Mouse (Mus musculus) forebrain, embryonic 14.5 days (tissue): ENCODE results near the gene Zc4h2. TPM values are rescaled to one million over a fixed set of nuclear protein-coding genes. Genes with fewer than 3 reads are reported as not detected.

Experiments used
- ATAC-seq: fragments of 200-750 bp; cut with Nextera tagmentation; 2 replicates; pipeline ENCODE4 v1.8.0; 2017; ENCODE audit warnings: mild to moderate bottlenecking, moderate library complexity
- DNase-seq: peaks from one replicate; pipeline ENCODE4 v3.0.0-alpha.2; 2015; ENCODE audit warnings: low spot score
- H3K27ac ChIP-seq: fragments of 300-500 bp; sonication (generic); 2 replicates; pipeline ENCODE4 v1.5.1; 2014; ENCODE audit warnings: low read depth, mild to moderate bottlenecking, control low read depth, low read length, moderate library complexity
- H3K27me3 ChIP-seq: fragments of 300-500 bp; sonication (generic); replicated peaks from 2 replicates; pipeline ENCODE4 v1.6.1; 2014; ENCODE audit warnings: low read length, control low read depth, mixed read lengths; ENCODE audit not compliant: control insufficient read depth, insufficient read depth
- H3K36me3 ChIP-seq: fragments of 300-500 bp; sonication (generic); 2 replicates; pipeline ENCODE4 v1.6.1; 2014; ENCODE audit warnings: low read length, control low read depth; ENCODE audit not compliant: control insufficient read depth, insufficient read depth
- H3K4me1 ChIP-seq: fragments of 300-500 bp; sonication (generic); 2 replicates; pipeline ENCODE4 v1.6.1; 2014; ENCODE audit warnings: antibody characterized with exemption, low read length, control low read depth; ENCODE audit not compliant: control insufficient read depth, insufficient read depth
- H3K4me2 ChIP-seq: fragments of 300-500 bp; sonication (generic); 2 replicates; pipeline ENCODE4 v1.6.1; 2014; ENCODE audit warnings: mild to moderate bottlenecking, control low read depth, low read length
- H3K4me3 ChIP-seq: fragments of 300-500 bp; sonication (generic); 2 replicates; pipeline ENCODE4 v1.5.1; 2014; ENCODE audit warnings: low read depth, low read length, control low read depth
- H3K9ac ChIP-seq: fragments of 300-500 bp; sonication (generic); 2 replicates; pipeline ENCODE4 v1.6.1; 2014; ENCODE audit warnings: mild to moderate bottlenecking, low read length, control low read depth, moderate library complexity
- H3K9me3 ChIP-seq: fragments of 300-500 bp; sonication (generic); replicated peaks from 2 replicates; pipeline ENCODE4 v1.6.1; 2016; ENCODE audit warnings: low read length, control low read depth, mixed read lengths; ENCODE audit not compliant: control insufficient read depth
- WGBS: fragments of 180-500 bp; shearing (Covaris S2); extraction: QIAGEN DNeasy Blood & Tissue Kit; methylation state at CpG from one replicate; pipeline ENCODE4 v1.1.7; 2014; 5-methylcytosine and 5-hydroxymethylcytosine counted together
- polyA plus RNA-seq: library from polyadenylated mRNA; unstranded; fragments of >200 nt; fragmentation: Nextera tagmentation; extraction: Ambion mirVana; gene quantifications from 2 replicates; pipeline ENCODE4 v1.2.1, GENCODE M21; 2014

Gene Zc4h2
- 91.3 and 100 TPM in 2 replicates for polyA plus RNA-seq

GRCm38 (mm10) chrX:95657804-95658599 lies at the start of gene Zc4h2:
Gene Zc4h2 (minus strand): TSS chrX:95658509.
- Histone ChIP-seq H3K27ac (0 out of 2 replicates have a peak within 1 kb of the TSS, but pooled peaks have one; percentile 6), H3K4me3 (peak within 1 kb of the TSS; percentile 40), H3K4me2 (peak within 1 kb of the TSS; percentile 54), H3K36me3 (no peaks in the 10 kb centered on the region), H3K9me3 (no peaks in the 10 kb centered on the region), H3K27me3 (no peaks in the 10 kb centered on the region), H3K4me1 (no peaks in the 10 kb centered on the region), H3K9ac (peak within 1 kb of the TSS; percentile 57)
- WGBS, result 21% methylated on average over 7 of the region's 7 CpGs
- ATAC-seq (peak; percentile 100), DNase-seq (peak; percentile 93)

- no peak overlapping the region for H3K4me2 ChIP-seq
- ATAC-seq (no peak), DNase-seq (peak; percentile 16)
- H3K27ac ChIP-seq, result no peak overlapping the region
- H3K9me3 ChIP-seq, result no peaks in the 10 kb centered on the region
- no peaks in the 10 kb centered on the region for H3K27me3 ChIP-seq
- 55% methylated on average over 1 of the region's 1 CpGs for WGBS
- H3K4me1 ChIP-seq, result no peaks in the 10 kb centered on the region
- no peak overlapping the region for H3K9ac ChIP-seq
- H3K4me3 ChIP-seq, result no peak overlapping the region
- H3K36me3 ChIP-seq, result no peaks in the 10 kb centered on the region
These were observed 28.8 kb upstream of the Zc4h2 start for GRCm38 (mm10) chrX:95687119-95687518.

DNA sequence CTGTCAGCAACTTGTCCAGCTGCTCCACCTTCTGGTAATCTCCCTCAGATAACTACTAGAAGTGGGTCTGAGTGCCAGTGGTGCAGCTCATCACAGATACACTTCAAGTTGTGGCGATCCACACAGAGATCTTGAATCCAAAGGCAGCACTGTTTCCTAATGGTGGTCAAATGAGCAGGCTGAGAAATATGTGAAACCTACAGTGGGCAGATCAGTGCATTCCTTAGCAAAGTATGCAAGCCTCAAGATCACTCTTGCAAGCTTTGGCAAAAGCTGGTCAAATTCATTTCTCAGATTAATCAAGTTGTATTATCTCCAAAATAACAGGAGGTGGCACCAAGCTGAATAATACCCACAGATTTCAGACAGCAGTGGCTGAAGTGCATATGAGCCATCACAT lies 23.9 kb upstream of the Zc4h2 start:
- 89% methylated on average over 1 of the region's 1 CpGs for WGBS
- no peaks in the 10 kb centered on the region for H3K4me1 ChIP-seq
- H3K9me3 ChIP-seq, result no peaks in the 10 kb centered on the region
- no peak overlapping the region for H3K27ac ChIP-seq
- no peaks in the 10 kb centered on the region for H3K27me3 ChIP-seq
- no peak overlapping the region for H3K4me2 ChIP-seq
- ATAC-seq (no peak), DNase-seq (no peak)
- H3K4me3 ChIP-seq, result no peak overlapping the region
- no peak overlapping the region for H3K9ac ChIP-seq
- H3K36me3 ChIP-seq, result no peaks in the 10 kb centered on the region

- peak overlapping the region; percentile 55 for H3K9ac ChIP-seq
- H3K4me3 ChIP-seq, result peak overlapping the region; percentile 40
- no peaks in the 10 kb centered on the region for H3K9me3 ChIP-seq
- 45% methylated on average over 12 of the region's 12 CpGs for WGBS
- DNase-seq, result peak; percentile 1
- H3K4me1 ChIP-seq, result no peaks in the 10 kb centered on the region
- H3K27ac ChIP-seq, result no peak overlapping the region
- H3K27me3 ChIP-seq, result no peaks in the 10 kb centered on the region
- H3K36me3 ChIP-seq, result no peaks in the 10 kb centered on the region
- peak overlapping the region; percentile 47 for H3K4me2 ChIP-seq
- ATAC-seq, result peak; percentile 73
These were observed 333 bp upstream of the Zc4h2 start for GRCm38 (mm10) chrX:95658600-95659084.

GRCm38 (mm10) chrX:95600609-95601008 lies 57.7 kb downstream of the Zc4h2 start:
- H3K27me3 ChIP-seq, result no peaks in the 10 kb centered on the region
- no peak overlapping the region for H3K4me2 ChIP-seq
- H3K27ac ChIP-seq, result no peak overlapping the region
- WGBS, result 88% methylated on average over 5 of the region's 5 CpGs
- no peak for ATAC-seq
- no peaks in the 10 kb centered on the region for H3K9me3 ChIP-seq
- no peak for DNase-seq
- no peak overlapping the region for H3K9ac ChIP-seq
- no peaks in the 10 kb centered on the region for H3K36me3 ChIP-seq
- no peak overlapping the region for H3K4me3 ChIP-seq
- no peaks in the 10 kb centered on the region for H3K4me1 ChIP-seq

Other genes starting within 250 kb of the Zc4h2 start
- 6.9 and 9.4 TPM in 2 replicates for gene Amer1, start 213.6 kb downstream of the Zc4h2 start, polyA plus RNA-seq
- gene Asb12, start 100.5 kb downstream of the Zc4h2 start, polyA plus RNA-seq, result 0.28 and 0.39 TPM in 2 replicates
- gene Pfn5, start 100.4 kb downstream of the Zc4h2 start, polyA plus RNA-seq, result not detected in 2 replicates
- gene Zc3h12b, start 53.2 kb upstream of the Zc4h2 start, polyA plus RNA-seq, result 1.9 and 2.6 TPM in 2 replicates